Mouse (Mus musculus): ENCODE results near the gene Olfr875. TPM values are rescaled to one million over a fixed set of nuclear protein-coding genes. Genes with fewer than 3 reads are reported as not detected.
"Not testable (repeated sequence)": the region's sequence is repeated elsewhere in the genome, so short reads cannot be mapped to it uniquely, and the experiment has no call there.

Gene Olfr875
- not detected for total RNA-seq (2021)
- long read RNA-seq, experiment 1: 0 reads
- long read RNA-seq, experiment 2: 0 reads

- DNase-seq: no peak
Observed at GRCm38 (mm10) chr9:37771759-37772158, at the start of gene Olfr875. Gene Olfr875 (plus strand): TSS chr9:37771857.

GRCm38 (mm10) chr9:37734310-37734709, 37.3 kb upstream of the Olfr875 start:
- intact Hi-C loops (cut with DNase I; ENCODE audit: low total_unique reads): no loop called here

More at GRCm38 (mm10) chr9:37771759-37772158, at the start of gene Olfr875:
- intact Hi-C loops (cut with DNase I; ENCODE audit: low total_unique reads): no loop called here

GRCm38 (mm10) chr9:37744806-37745205, 26.9 kb upstream of the Olfr875 start, which contains the start of gene Olfr874:
Gene Olfr874 (plus strand): TSS chr9:37745106.
- intact Hi-C loops (cut with DNase I; ENCODE audit: low total_unique reads): no loop called here
- DNase-seq: no peak

More at GRCm38 (mm10) chr9:37734310-37734709, 37.3 kb upstream of the Olfr875 start:
- no peak for DNase-seq

- no peak for DNase-seq
- intact Hi-C loops (cut with DNase I; ENCODE audit: low total_unique reads): no loop called here
Observed at GRCm38 (mm10) chr9:37750319-37751075, 21.2 kb upstream of the Olfr875 start.

- intact Hi-C loops (cut with DNase I; ENCODE audit: low total_unique reads): no loop called here
- DNase-seq: no peak
Observed at GRCm38 (mm10) chr9:37751467-37751866, 20.2 kb upstream of the Olfr875 start.

- intact Hi-C loops (cut with DNase I; ENCODE audit: low total_unique reads): no loop called here
- no peak for DNase-seq
Observed at GRCm38 (mm10) chr9:37752006-37752405, 19.7 kb upstream of the Olfr875 start.

- DNase-seq: no peak
- intact Hi-C loops (cut with DNase I; ENCODE audit: low total_unique reads): no loop called here
Observed at GRCm38 (mm10) chr9:37761728-37762127, 9.9 kb upstream of the Olfr875 start.

- DNase-seq: no peak
- intact Hi-C loops (cut with DNase I; ENCODE audit: low total_unique reads): no loop called here
Observed at GRCm38 (mm10) chr9:37762541-37762940, 9.1 kb upstream of the Olfr875 start.

GRCm38 (mm10) chr9:37770661-37771060, 996 bp upstream of the Olfr875 start:
- intact Hi-C loops (cut with DNase I; ENCODE audit: low total_unique reads): no loop called here
- no peak for DNase-seq

GRCm38 (mm10) chr9:37782766-37783260, 11.2 kb downstream of the Olfr875 start:
- intact Hi-C loops (cut with DNase I; ENCODE audit: low total_unique reads): no loop called here
- peak; percentile 12 for DNase-seq

- intact Hi-C loops (cut with DNase I; ENCODE audit: low total_unique reads): not testable (repeated sequence)
Observed at GRCm38 (mm10) chr9:37783394-37784387, 12.0 kb downstream of the Olfr875 start.

GRCm38 (mm10) chr9:37786411-37786810, 14.8 kb downstream of the Olfr875 start:
- DNase-seq: no peak
- intact Hi-C loops (cut with DNase I; ENCODE audit: low total_unique reads): no loop called here

More at GRCm38 (mm10) chr9:37783394-37784387, 12.0 kb downstream of the Olfr875 start:
- DNase-seq: not testable (repeated sequence)

GRCm38 (mm10) chr9:37802055-37802454, 30.4 kb downstream of the Olfr875 start:
- intact Hi-C loops (cut with DNase I; ENCODE audit: low total_unique reads): no loop called here

GRCm38 (mm10) chr9:37802731-37803130, 31.1 kb downstream of the Olfr875 start, which contains the start of gene Olfr876:
Gene Olfr876 (plus strand): TSS chr9:37803031.
- intact Hi-C loops (cut with DNase I; ENCODE audit: low total_unique reads): no loop called here
- DNase-seq: no peak

More at GRCm38 (mm10) chr9:37802055-37802454, 30.4 kb downstream of the Olfr875 start:
- no peak for DNase-seq

GRCm38 (mm10) chr9:37807235-37807634, 35.6 kb downstream of the Olfr875 start:
- intact Hi-C loops (cut with DNase I; ENCODE audit: low total_unique reads): no loop called here
- no peak for DNase-seq

GRCm38 (mm10) chr9:37808456-37808855, 36.8 kb downstream of the Olfr875 start:
- intact Hi-C loops (cut with DNase I; ENCODE audit: low total_unique reads): no loop called here
- DNase-seq: no peak

GRCm38 (mm10) chr9:37808976-37809375, 37.3 kb downstream of the Olfr875 start:
- DNase-seq: no peak
- intact Hi-C loops (cut with DNase I; ENCODE audit: low total_unique reads): no loop called here

GRCm38 (mm10) chr9:37814696-37815095, 43.0 kb downstream of the Olfr875 start:
- no peak for DNase-seq
- intact Hi-C loops (cut with DNase I; ENCODE audit: low total_unique reads): no loop called here

All from gastrocnemius, postnatal 14 days (tissue).